Mouse (Mus musculus): ENCODE measurements around the gene Lrp5.

Lrp5 gene

GRCm38 (mm10) chr19:3556169-3556827, 130.1 kb downstream of the Lrp5 start:
- DNase-seq (ENCODE audit: inconsistent ontology term): no peak

- DNase-seq (ENCODE audit: inconsistent ontology term): no peak
These were observed 131.6 kb downstream of the Lrp5 start for GRCm38 (mm10) chr19:3554785-3555184.

- no peak for DNase-seq (ENCODE audit: inconsistent ontology term)
These were observed 134.7 kb downstream of the Lrp5 start for GRCm38 (mm10) chr19:3551573-3552159.

GRCm38 (mm10) chr19:3550101-3550500, 136.3 kb downstream of the Lrp5 start:
- no peak for DNase-seq (ENCODE audit: inconsistent ontology term)

- no peak for DNase-seq (ENCODE audit: inconsistent ontology term)
These were observed 137.1 kb downstream of the Lrp5 start for GRCm38 (mm10) chr19:3549263-3549662.

- DNase-seq (ENCODE audit: inconsistent ontology term): no peak
These were observed 138.1 kb downstream of the Lrp5 start for GRCm38 (mm10) chr19:3548311-3548710.

GRCm38 (mm10) chr19:3544995-3545394, 141.4 kb downstream of the Lrp5 start:
- DNase-seq (ENCODE audit: inconsistent ontology term): no peak

- DNase-seq (ENCODE audit: inconsistent ontology term): no peak
These were observed 143.8 kb downstream of the Lrp5 start for GRCm38 (mm10) chr19:3542591-3542990.

- DNase-seq (ENCODE audit: inconsistent ontology term): no peak
These were observed 145.4 kb downstream of the Lrp5 start for GRCm38 (mm10) chr19:3540997-3541396.

GRCm38 (mm10) chr19:3540254-3540653, 146.1 kb downstream of the Lrp5 start:
- DNase-seq (ENCODE audit: inconsistent ontology term): no peak

- DNase-seq (ENCODE audit: inconsistent ontology term): no peak
These were observed 146.9 kb downstream of the Lrp5 start for GRCm38 (mm10) chr19:3539456-3539855.

GRCm38 (mm10) chr19:3537658-3538057, 148.7 kb downstream of the Lrp5 start:
- DNase-seq (ENCODE audit: inconsistent ontology term): no peak

- no peak for DNase-seq (ENCODE audit: inconsistent ontology term)
These were observed 151.4 kb downstream of the Lrp5 start for GRCm38 (mm10) chr19:3534945-3535344.
